Mouse (Mus musculus) cerebellum, adult 2 months (tissue): Measurements from ENCODE around the gene Zscan12.

Experiments
- CTCF ChIP-seq: fragments of 200-500 bp; IDR thresholded peaks from 2 replicates; pipeline ENCODE4 v1.5.1; 2011; ENCODE audit warnings: low read depth, mild to moderate bottlenecking, control low read depth, low read length, moderate library complexity, borderline replicate concordance; ENCODE audit not compliant: insufficient read depth
- POLR2A ChIP-seq: fragments of 200-500 bp; IDR thresholded peaks from 2 replicates; pipeline ENCODE4 v1.6.1; 2011; ENCODE audit warnings: low read length, control low read depth, borderline replicate concordance; ENCODE audit not compliant: insufficient read depth

DNA sequence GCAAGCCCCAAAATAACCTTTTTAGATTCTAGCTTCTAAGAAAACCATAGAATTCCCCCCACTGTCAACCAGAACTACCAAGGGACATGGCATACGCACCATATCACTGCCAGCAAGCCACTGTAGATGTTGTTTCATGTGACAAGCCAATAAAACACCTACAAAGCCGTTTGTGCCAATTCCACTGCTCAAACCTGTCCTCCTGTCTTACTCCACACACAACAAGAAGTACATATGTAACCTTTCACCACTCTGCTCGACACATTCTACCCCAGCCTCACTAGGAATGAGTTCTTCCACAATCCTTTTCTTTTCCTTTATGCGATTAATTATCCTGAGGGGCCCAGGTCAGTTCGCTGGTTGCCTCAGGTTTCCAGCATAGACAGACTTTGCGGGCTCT, 33.0 kb downstream of the Zscan12 start:
- TF ChIP-seq POLR2A (no peak), CTCF (no peak)
